Mouse (Mus musculus) forebrain, postnatal 0 days (tissue): Measurements from ENCODE around the gene Dusp16. TPM values are rescaled to one million over a fixed set of nuclear protein-coding genes. Genes with fewer than 3 reads are reported as not detected.
A peak's percentile ranks its signal among the peaks of the same experiment; 100 is the strongest.
"Not testable (repeated sequence)": the region's sequence is repeated elsewhere in the genome, so short reads cannot be mapped to it uniquely, and the experiment has no call there.

Experiments
- ATAC-seq: fragments of 200-750 bp; cut with Nextera tagmentation; 2 replicates; pipeline ENCODE4 v1.8.0; 2017; ENCODE audit warnings: mild to moderate bottlenecking, moderate library complexity
- DNase-seq: peaks from one replicate; pipeline ENCODE4 v3.0.0-alpha.2; 2015
- H3K27ac ChIP-seq: fragments of 300-500 bp; sonication (generic); 2 replicates; pipeline ENCODE4 v1.5.1; 2014; ENCODE audit warnings: low read depth, mild to moderate bottlenecking, antibody characterized with exemption, low read length, moderate library complexity, mixed read lengths
- H3K27me3 ChIP-seq: fragments of 300-500 bp; sonication (generic); 2 replicates; pipeline ENCODE4 v1.6.1; 2014; ENCODE audit warnings: mild to moderate bottlenecking, low read length, mixed read lengths; ENCODE audit not compliant: insufficient read depth
- H3K36me3 ChIP-seq: fragments of 300-500 bp; sonication (generic); 2 replicates; pipeline ENCODE4 v1.6.1; 2014; ENCODE audit warnings: mild to moderate bottlenecking, moderate library complexity; ENCODE audit not compliant: insufficient read depth
- H3K4me1 ChIP-seq: fragments of 300-500 bp; sonication (generic); 2 replicates; pipeline ENCODE4 v1.6.1; 2014; ENCODE audit warnings: antibody characterized with exemption; ENCODE audit not compliant: insufficient read depth
- H3K4me2 ChIP-seq: fragments of 300-500 bp; sonication (generic); 2 replicates; pipeline ENCODE4 v1.6.1; 2014; ENCODE audit warnings: low read depth, mild to moderate bottlenecking, moderate library complexity
- H3K4me3 ChIP-seq: fragments of 300-500 bp; sonication (generic); 2 replicates; pipeline ENCODE4 v1.5.1; 2014; ENCODE audit warnings: low read depth, low read length, mixed read lengths
- H3K9ac ChIP-seq: fragments of 300-500 bp; sonication (generic); 2 replicates; pipeline ENCODE4 v1.6.1; 2014; ENCODE audit warnings: mild to moderate bottlenecking
- H3K9me3 ChIP-seq: fragments of 300-500 bp; sonication (generic); 2 replicates; pipeline ENCODE4 v1.6.1; 2016; ENCODE audit warnings: low read length
- CTCF ChIP-seq: sonication (generic); IDR thresholded peaks from 2 replicates; pipeline ENCODE4 v1.5.1; 2016; ENCODE audit warnings: antibody characterized with exemption, control low read depth, low read depth
- WGBS: fragments of 180-500 bp; shearing (Covaris S2); extraction: QIAGEN DNeasy Blood & Tissue Kit; methylation state at CpG from one replicate; pipeline ENCODE4 v1.1.7; 2014; 5-methylcytosine and 5-hydroxymethylcytosine counted together
- polyA plus RNA-seq: library from polyadenylated mRNA; unstranded; fragments of >200 nt; fragmentation: Nextera tagmentation; extraction: Ambion mirVana; gene quantifications from 2 replicates; pipeline ENCODE4 v1.2.1, GENCODE M21; 2015
- total RNA-seq: library from RNA; depleted of rRNA; stranded (reverse); fragments of >200 nt; gene quantifications from 2 replicates; pipeline ENCODE4 v1.2.3, GENCODE M21; 2014

The Dusp16 gene
- total and polyA plus RNA-seq, 2 experiments from 2014 or later = 2.7 to 5.7 TPM

DNA sequence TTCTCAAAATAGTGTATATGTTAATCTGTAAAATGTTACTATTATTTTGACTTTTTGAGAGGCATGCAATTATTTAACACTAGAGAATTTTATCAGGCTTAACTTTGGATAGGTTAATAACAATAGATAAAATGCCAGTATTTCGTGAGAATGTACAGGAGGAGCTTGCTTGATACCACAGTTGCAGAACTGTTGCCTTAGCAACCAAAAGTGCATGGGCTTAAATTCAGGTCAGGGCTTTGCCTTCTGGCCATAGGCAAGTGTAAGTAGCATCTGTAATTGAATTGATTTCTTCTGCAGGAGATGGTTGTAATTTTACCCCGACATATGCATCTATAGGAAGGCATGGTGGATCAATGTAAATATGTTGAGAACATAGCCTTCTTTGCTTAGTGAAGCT lies 107.4 kb downstream of the Dusp16 start:
- Histone ChIP-seq H3K27me3 (no peaks in the 10 kb centered on the region), H3K4me3 (no peak overlapping the region), H3K9ac (no peak overlapping the region), H3K4me2 (no peak overlapping the region), H3K9me3 (no peaks in the 10 kb centered on the region), H3K4me1 (no peaks in the 10 kb centered on the region; the same call in 1 of the 2 replicates), H3K36me3 (peaks cover 4% of the 10 kb centered on the region; the same call in 1 of the 2 replicates), H3K27ac (peak overlapping the region; percentile 21; the same call in 1 of the 2 replicates)
- ATAC-seq = peak; percentile 58
- TF ChIP-seq CTCF = no peak
- peak; percentile 8 for DNase-seq
- 42% methylated on average over 2 of the region's 2 CpGs for WGBS

GRCm38 (mm10) chr6:134684354-134684915 lies 108.0 kb downstream of the Dusp16 start:
- no peaks in the 10 kb centered on the region for H3K9me3 ChIP-seq
- H3K36me3 ChIP-seq = peaks cover 4% of the 10 kb centered on the region; the same call in 1 of the 2 replicates
- H3K4me2 ChIP-seq = no peak overlapping the region
- H3K4me1 ChIP-seq = no peaks in the 10 kb centered on the region; the same call in 1 of the 2 replicates
- no peak for TF ChIP-seq CTCF
- no peak overlapping the region for H3K9ac ChIP-seq
- no peak overlapping the region for H3K4me3 ChIP-seq
- WGBS = 69% methylated on average over 6 of the region's 6 CpGs
- H3K27me3 ChIP-seq = no peaks in the 10 kb centered on the region
- peak; percentile 63 for ATAC-seq
- DNase-seq = no peak
- no peak overlapping the region for H3K27ac ChIP-seq

DNA sequence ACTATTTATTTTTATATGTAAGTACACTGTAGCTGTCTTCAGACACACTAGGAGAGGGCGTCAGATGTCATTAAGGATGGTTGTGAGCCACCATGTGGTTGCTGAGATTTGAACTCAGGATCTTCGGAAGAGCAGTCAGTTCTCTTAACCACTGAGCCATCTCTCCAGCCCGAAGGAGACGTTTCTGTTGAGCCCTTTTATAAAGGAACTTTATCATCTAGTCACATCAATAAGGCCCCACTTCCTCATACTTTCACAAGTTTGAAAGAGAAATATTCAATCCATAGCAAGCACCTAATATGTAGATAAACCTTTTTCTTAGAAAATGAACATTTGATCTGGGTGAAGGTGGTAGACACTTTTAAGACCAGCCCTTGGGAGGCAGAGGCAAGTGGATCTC lies 113.1 kb downstream of the Dusp16 start:
- 91% methylated on average over 4 of the region's 4 CpGs for WGBS
- not testable (repeated sequence) for H3K36me3 ChIP-seq, H3K9ac ChIP-seq, H3K9me3 ChIP-seq, H3K4me3 ChIP-seq, H3K4me2 ChIP-seq, ATAC-seq, H3K27me3 ChIP-seq, DNase-seq, H3K4me1 ChIP-seq, H3K27ac ChIP-seq

DNA sequence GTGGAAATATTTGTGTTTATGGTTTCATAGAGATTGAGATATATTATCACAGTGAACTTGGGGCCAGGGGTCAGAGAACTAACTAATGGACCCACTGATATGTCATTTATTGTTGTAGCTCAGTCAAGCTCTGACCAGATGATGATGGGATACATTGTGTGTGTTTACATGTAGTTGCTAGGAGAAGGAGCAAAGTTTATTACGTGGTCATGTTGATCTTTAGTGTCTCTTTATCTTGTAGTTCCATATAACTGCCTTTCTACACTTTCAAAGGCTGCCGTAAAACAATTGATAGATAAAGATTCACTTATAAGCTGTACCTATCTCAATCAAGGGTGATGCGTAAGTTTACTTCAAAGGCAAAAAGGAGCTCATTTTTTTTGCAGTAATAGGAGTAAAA lies 114.4 kb downstream of the Dusp16 start:
- WGBS = 81% methylated on average over 3 of the region's 3 CpGs
- H3K9me3 ChIP-seq = no peaks in the 10 kb centered on the region
- DNase-seq (no peak), ATAC-seq (no peak)
- H3K4me1 ChIP-seq = no peaks in the 10 kb centered on the region
- TF ChIP-seq CTCF = no peak
- H3K27ac ChIP-seq = no peak overlapping the region
- H3K27me3 ChIP-seq = no peaks in the 10 kb centered on the region
- no peak overlapping the region for H3K4me3 ChIP-seq
- no peak overlapping the region for H3K4me2 ChIP-seq
- no peaks in the 10 kb centered on the region for H3K36me3 ChIP-seq
- no peak overlapping the region for H3K9ac ChIP-seq

DNA sequence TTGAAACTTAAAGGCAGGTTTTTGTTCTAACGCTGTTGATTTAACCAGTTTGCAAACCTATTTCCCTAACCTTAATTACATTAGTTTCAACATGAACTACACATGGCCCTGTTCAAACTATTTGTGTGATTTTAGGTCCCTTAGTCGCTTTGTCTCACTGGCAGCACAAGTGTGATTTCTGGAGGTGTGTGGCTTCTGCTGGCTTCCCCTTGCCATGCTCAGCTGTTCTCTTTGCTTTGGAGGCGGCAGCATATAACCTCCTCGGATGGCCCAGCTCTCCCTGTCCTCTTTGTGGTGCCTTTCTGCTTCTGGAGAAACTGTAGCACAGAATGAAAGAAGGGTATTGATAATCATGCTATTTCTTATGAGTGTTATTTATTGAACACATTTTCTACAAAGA lies 114.9 kb downstream of the Dusp16 start:
- Histone ChIP-seq H3K27me3 (no peaks in the 10 kb centered on the region), H3K36me3 (no peaks in the 10 kb centered on the region), H3K9ac (no peak overlapping the region), H3K9me3 (no peaks in the 10 kb centered on the region), H3K4me2 (no peak overlapping the region), H3K27ac (no peak overlapping the region), H3K4me3 (no peak overlapping the region), H3K4me1 (no peaks in the 10 kb centered on the region)
- no peak for DNase-seq
- WGBS = 82% methylated on average over 4 of the region's 4 CpGs
- ATAC-seq = no peak
- TF ChIP-seq CTCF = no peak

- H3K4me1 ChIP-seq, H3K9ac ChIP-seq, ATAC-seq, H3K4me2 ChIP-seq, H3K4me3 ChIP-seq, H3K9me3 ChIP-seq, H3K27ac ChIP-seq, H3K36me3 ChIP-seq, H3K27me3 ChIP-seq, DNase-seq: not testable (repeated sequence)
- 91% methylated on average over 8 of the region's 8 CpGs for WGBS
Observed at GRCm38 (mm10) chr6:134673712-134674111, 118.7 kb downstream of the Dusp16 start.

DNA sequence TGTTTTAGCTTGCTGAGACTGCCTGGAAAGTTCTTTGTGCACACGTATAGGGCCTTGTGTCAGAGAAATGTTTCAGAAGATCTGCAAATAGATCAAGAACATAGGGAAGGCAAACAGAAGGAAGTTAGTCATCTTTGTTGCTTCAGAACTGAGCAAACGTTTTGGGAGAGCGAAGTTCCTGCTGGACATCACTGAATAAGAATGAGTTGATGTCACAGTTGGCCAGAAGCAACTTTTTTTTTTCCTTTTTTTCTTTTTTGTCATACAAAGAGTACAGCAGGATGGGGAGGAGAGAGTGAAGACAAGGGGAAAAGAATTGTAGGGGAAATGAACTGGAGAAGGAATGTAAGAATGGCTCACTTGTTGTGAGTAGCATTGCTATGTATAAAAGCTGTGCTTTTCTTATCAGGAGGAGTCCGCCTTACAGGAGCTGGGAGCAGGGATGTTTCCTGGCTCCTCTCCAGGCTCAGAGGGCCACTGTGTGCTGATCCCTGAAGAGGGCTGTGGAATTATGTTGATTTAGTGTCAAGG lies 121.5 kb downstream of the Dusp16 start:
- Histone ChIP-seq H3K36me3 (no peaks in the 10 kb centered on the region), H3K4me3 (no peak overlapping the region), H3K4me2 (no peak overlapping the region), H3K4me1 (no peaks in the 10 kb centered on the region), H3K9me3 (no peaks in the 10 kb centered on the region), H3K27ac (no peak overlapping the region), H3K27me3 (no peaks in the 10 kb centered on the region), H3K9ac (no peak overlapping the region)
- 46% methylated on average over 4 of the region's 4 CpGs for WGBS
- DNase-seq = no peak
- no peak for ATAC-seq
- no peak for TF ChIP-seq CTCF
